Mouse (Mus musculus): Measurements from ENCODE around the gene Zfp69. TPM values are rescaled to one million over a fixed set of nuclear protein-coding genes. Genes with fewer than 3 reads are reported as not detected.

Zfp69 gene
- polyA plus RNA-seq (2015; fragmentation: Nextera tagmentation; extraction: Ambion mirVana) = 9.1 and 9.8 TPM in 2 replicates

GRCm38 (mm10) chr4:120951428-120951973, at the start of gene Zfp69:
Zfp69 (minus strand) TSS chr4:120951699.
- peak; percentile 97 for ATAC-seq (ENCODE audit: low FRiP score)
- H3K4me2 ChIP-seq = peak within 1 kb of the TSS; percentile 67
- H3K27me3 ChIP-seq = no peaks in the 10 kb centered on the region
- H3K27ac ChIP-seq = peak within 1 kb of the TSS; percentile 87
- peaks cover 10% of the 10 kb centered on the region for H3K36me3 ChIP-seq
- peak within 1 kb of the TSS; percentile 79 for H3K4me3 ChIP-seq
- H3K9ac ChIP-seq = peak within 1 kb of the TSS; percentile 85
- under 1% methylated on average over 42 of the region's 60 CpGs for WGBS
- H3K9me3 ChIP-seq = no peaks in the 10 kb centered on the region
- H3K4me1 ChIP-seq (replicated peaks) = peaks cover 16% of the 10 kb centered on the region

DNA sequence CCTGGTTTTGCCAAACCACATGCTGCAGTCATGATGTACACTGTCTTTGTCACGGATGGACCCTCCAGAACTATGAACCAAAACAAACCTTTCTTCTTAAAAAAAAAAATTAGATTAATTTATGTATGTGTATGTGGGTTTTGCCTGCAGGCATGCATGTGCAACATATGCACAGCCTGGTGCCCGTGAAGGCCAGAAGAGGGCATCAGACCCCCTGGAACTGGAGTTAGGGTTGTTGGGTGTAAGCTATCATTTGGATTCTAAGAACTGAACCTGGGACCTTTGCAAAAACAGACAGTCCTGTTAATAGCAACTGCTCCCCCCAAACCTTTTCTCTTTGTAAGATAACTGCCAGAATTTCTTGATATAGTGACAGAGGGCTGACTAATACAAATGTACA, 49.5 kb upstream of the Zfp69 start:
- Histone ChIP-seq H3K4me2 (no peak overlapping the region), H3K9me3 (no peaks in the 10 kb centered on the region), H3K9ac (no peak overlapping the region), H3K36me3 (no peaks in the 10 kb centered on the region), H3K4me3 (no peak overlapping the region), H3K27ac (no peak overlapping the region), H3K4me1 (replicated peaks) (peaks cover 34% of the 10 kb centered on the region), H3K27me3 (no peaks in the 10 kb centered on the region)
- WGBS = 91% methylated on average over 2 of the region's 2 CpGs
- ATAC-seq (ENCODE audit: low FRiP score) = no peak

- 88% methylated on average over 1 of the region's 1 CpGs for WGBS
- no peak for ATAC-seq (ENCODE audit: low FRiP score)
- no peak overlapping the region for H3K9ac ChIP-seq
- 0 out of 2 replicates have a peak, but pooled peaks cover 7% of the 10 kb centered on the region for H3K4me1 ChIP-seq (replicated peaks)
- H3K4me3 ChIP-seq = no peak overlapping the region
- H3K9me3 ChIP-seq = no peaks in the 10 kb centered on the region
- H3K27ac ChIP-seq = no peak overlapping the region
- H3K36me3 ChIP-seq = no peaks in the 10 kb centered on the region
- no peak overlapping the region for H3K4me2 ChIP-seq
- H3K27me3 ChIP-seq = no peaks in the 10 kb centered on the region
These were observed 44.4 kb upstream of the Zfp69 start for GRCm38 (mm10) chr4:120995911-120996310.

- no peaks in the 10 kb centered on the region for H3K27me3 ChIP-seq
- no peak for ATAC-seq (ENCODE audit: low FRiP score)
- H3K4me3 ChIP-seq = no peak overlapping the region
- WGBS = 100% methylated on average over 1 of the region's 1 CpGs
- no peaks in the 10 kb centered on the region for H3K36me3 ChIP-seq
- H3K4me1 ChIP-seq (replicated peaks) = no peaks in the 10 kb centered on the region
- H3K4me2 ChIP-seq = no peak overlapping the region
- no peak overlapping the region for H3K27ac ChIP-seq
- no peaks in the 10 kb centered on the region for H3K9me3 ChIP-seq
- no peak overlapping the region for H3K9ac ChIP-seq
These were observed 41.5 kb upstream of the Zfp69 start for GRCm38 (mm10) chr4:120993025-120993424.

GRCm38 (mm10) chr4:120992284-120992683, 40.8 kb upstream of the Zfp69 start:
- no peak for ATAC-seq (ENCODE audit: low FRiP score)
- WGBS = 85% methylated on average over 2 of the region's 2 CpGs
- H3K4me3 ChIP-seq = no peak overlapping the region

DNA sequence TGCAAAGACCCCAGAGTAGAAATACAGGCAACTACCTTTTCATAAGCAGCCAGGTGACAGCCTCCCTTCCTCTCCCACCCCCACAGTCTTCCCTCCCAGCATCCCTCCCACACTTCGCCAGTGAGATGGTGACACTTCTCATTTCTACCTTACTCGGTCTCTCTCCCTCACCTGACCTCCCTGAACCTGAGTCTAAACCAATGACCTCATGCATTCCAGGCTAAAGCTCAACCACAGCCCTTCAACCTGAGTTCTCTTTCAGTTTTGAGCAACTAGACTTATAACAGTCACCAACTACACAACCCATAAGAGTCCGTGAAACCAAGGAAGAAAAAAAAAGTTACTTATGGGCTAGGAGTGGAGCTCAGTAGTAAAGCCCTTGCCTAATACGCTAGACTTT, 35.8 kb upstream of the Zfp69 start:
- Histone ChIP-seq H3K4me2 (no peak overlapping the region), H3K4me1 (replicated peaks) (no peaks in the 10 kb centered on the region), H3K36me3 (peaks cover 18% of the 10 kb centered on the region), H3K4me3 (no peak overlapping the region), H3K27me3 (no peaks in the 10 kb centered on the region), H3K9me3 (no peaks in the 10 kb centered on the region), H3K9ac (no peak overlapping the region), H3K27ac (no peak overlapping the region)
- no peak for ATAC-seq (ENCODE audit: low FRiP score)
- WGBS = 88% methylated on average over 4 of the region's 4 CpGs

More at GRCm38 (mm10) chr4:120992284-120992683, 40.8 kb upstream of the Zfp69 start:
- no peak overlapping the region for H3K4me2 ChIP-seq
- no peak overlapping the region for H3K9ac ChIP-seq
- H3K27ac ChIP-seq = no peak overlapping the region
- H3K4me1 ChIP-seq (replicated peaks) = no peaks in the 10 kb centered on the region
- H3K9me3 ChIP-seq = no peaks in the 10 kb centered on the region
- H3K36me3 ChIP-seq = no peaks in the 10 kb centered on the region
- no peaks in the 10 kb centered on the region for H3K27me3 ChIP-seq

- Histone ChIP-seq H3K4me1 (replicated peaks) (no peaks in the 10 kb centered on the region), H3K27ac (no peak overlapping the region), H3K27me3 (no peaks in the 10 kb centered on the region), H3K9ac (no peak overlapping the region), H3K4me3 (no peak overlapping the region), H3K9me3 (no peaks in the 10 kb centered on the region), H3K36me3 (peaks cover 21% of the 10 kb centered on the region), H3K4me2 (no peak overlapping the region)
- 29% methylated on average over 6 of the region's 6 CpGs for WGBS
- ATAC-seq (ENCODE audit: low FRiP score) = 0 out of 2 replicates have a peak, but pooled peaks have one; percentile 49
These were observed 34.9 kb upstream of the Zfp69 start for GRCm38 (mm10) chr4:120986446-120986845.

GRCm38 (mm10) chr4:120978221-120978620, 26.7 kb upstream of the Zfp69 start:
- Histone ChIP-seq H3K9me3 (no peaks in the 10 kb centered on the region), H3K27me3 (no peaks in the 10 kb centered on the region), H3K27ac (no peak overlapping the region), H3K9ac (no peak overlapping the region), H3K4me2 (no peak overlapping the region), H3K36me3 (peaks cover 48% of the 10 kb centered on the region), H3K4me3 (no peak overlapping the region), H3K4me1 (replicated peaks) (no peaks in the 10 kb centered on the region)
- 93% methylated on average over 3 of the region's 3 CpGs for WGBS
- ATAC-seq (ENCODE audit: low FRiP score) = no peak

GRCm38 (mm10) chr4:120975428-120975734, 23.9 kb upstream of the Zfp69 start:
- Histone ChIP-seq H3K36me3 (peaks cover 54% of the 10 kb centered on the region), H3K9ac (no peak overlapping the region), H3K9me3 (no peaks in the 10 kb centered on the region), H3K4me3 (no peak overlapping the region), H3K4me1 (replicated peaks) (no peaks in the 10 kb centered on the region), H3K4me2 (no peak overlapping the region), H3K27me3 (no peaks in the 10 kb centered on the region), H3K27ac (no peak overlapping the region)
- 89% methylated on average over 4 of the region's 4 CpGs for WGBS
- ATAC-seq (ENCODE audit: low FRiP score) = no peak

DNA sequence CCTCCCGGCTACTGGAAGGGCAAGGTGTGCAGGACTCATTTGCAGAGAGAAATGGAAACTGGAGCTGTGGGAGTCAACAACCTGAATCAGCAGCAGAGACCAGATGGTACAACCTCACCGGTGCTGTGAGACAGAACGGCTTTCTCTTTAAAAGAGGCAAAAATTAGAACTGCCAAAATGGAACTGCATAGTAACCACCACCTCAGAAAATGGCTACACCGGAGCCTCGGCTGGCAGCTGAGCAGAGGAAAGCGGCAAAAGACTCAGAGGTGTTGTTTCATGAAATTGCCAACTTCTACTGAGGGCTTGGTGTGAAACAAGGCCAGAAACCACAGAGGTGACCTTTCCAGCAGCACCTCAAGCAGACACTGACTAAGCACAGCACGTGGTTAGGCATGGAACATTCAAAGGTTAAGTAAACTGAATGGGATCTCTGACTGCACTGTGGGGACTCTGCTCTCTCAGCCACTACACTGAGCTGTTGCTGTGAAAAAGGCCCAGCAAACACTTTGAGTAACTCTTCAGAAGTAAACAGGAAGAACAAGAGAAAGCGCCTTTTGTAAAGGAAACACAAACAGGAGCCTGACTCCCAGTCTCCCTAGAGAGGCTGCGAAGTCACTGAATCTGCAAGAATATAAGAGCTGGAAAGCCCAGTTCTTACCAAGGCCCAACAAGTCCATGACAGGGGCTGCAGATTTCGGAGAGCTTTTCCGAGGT, 23.4 kb upstream of the Zfp69 start:
- peaks cover 52% of the 10 kb centered on the region for H3K36me3 ChIP-seq
- no peaks in the 10 kb centered on the region for H3K4me1 ChIP-seq (replicated peaks)
- H3K4me2 ChIP-seq = no peak overlapping the region
- WGBS = 88% methylated on average over 11 of the region's 11 CpGs
- H3K9ac ChIP-seq = no peak overlapping the region
- H3K9me3 ChIP-seq = no peaks in the 10 kb centered on the region
- no peak overlapping the region for H3K27ac ChIP-seq
- H3K4me3 ChIP-seq = no peak overlapping the region
- no peak for ATAC-seq (ENCODE audit: low FRiP score)
- no peaks in the 10 kb centered on the region for H3K27me3 ChIP-seq

GRCm38 (mm10) chr4:120971842-120972241, 20.3 kb upstream of the Zfp69 start:
- no peak overlapping the region for H3K4me2 ChIP-seq
- ATAC-seq (ENCODE audit: low FRiP score) = no peak
- WGBS = 93% methylated on average over 8 of the region's 8 CpGs
- H3K9me3 ChIP-seq = no peaks in the 10 kb centered on the region
- peaks cover 74% of the 10 kb centered on the region for H3K36me3 ChIP-seq
- H3K27ac ChIP-seq = no peak overlapping the region
- no peaks in the 10 kb centered on the region for H3K27me3 ChIP-seq
- H3K4me3 ChIP-seq = no peak overlapping the region
- H3K9ac ChIP-seq = no peak overlapping the region
- H3K4me1 ChIP-seq (replicated peaks) = no peaks in the 10 kb centered on the region

DNA sequence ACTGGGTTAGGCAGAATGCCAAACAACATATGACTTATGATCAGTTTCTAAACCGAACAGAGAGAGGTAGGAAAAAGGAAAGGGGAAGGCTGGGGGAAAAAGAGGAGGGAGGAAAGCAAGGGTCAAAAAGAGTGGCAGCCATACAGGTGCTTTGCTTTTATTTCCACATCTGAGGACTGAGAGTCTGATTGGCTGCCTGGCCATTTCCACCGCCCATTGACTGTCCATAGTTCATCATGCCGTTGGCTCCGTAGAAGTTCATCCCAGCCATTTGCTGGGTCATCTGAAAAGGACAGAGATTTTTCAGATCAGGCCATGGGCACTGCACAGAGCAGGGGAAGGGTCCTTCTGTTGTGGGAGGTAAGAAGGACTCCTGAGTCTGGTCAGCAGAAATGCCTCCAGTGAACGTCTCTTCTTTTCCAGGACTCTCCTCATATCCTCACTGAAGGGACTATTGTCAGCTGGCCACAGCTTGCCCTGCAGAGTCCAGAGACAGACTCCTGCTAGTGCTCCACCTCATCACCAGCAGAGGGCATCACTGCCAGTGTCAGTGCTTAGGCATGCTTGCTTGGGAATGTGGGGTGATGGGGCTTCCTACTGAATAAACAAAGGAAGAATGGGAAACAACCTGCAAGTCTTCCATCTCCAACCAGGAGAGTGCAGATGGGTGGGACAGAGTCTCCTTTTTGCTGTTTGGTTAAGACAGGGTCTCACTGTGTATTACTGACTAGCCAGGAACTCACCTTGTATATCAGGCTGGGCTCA, 18.1 kb upstream of the Zfp69 start:
- no peak overlapping the region for H3K27ac ChIP-seq

More for the DNA sequence above, 18.1 kb upstream of the Zfp69 start:
- no peak overlapping the region for H3K4me3 ChIP-seq
- no peaks in the 10 kb centered on the region for H3K27me3 ChIP-seq
- peaks cover 63% of the 10 kb centered on the region for H3K36me3 ChIP-seq
- WGBS = 90% methylated on average over 5 of the region's 5 CpGs
- H3K4me2 ChIP-seq = no peak overlapping the region
- ATAC-seq (ENCODE audit: low FRiP score) = no peak; the same call in 1 of the 2 replicates
- no peaks in the 10 kb centered on the region for H3K4me1 ChIP-seq (replicated peaks)
- H3K9me3 ChIP-seq = no peaks in the 10 kb centered on the region
- no peak overlapping the region for H3K9ac ChIP-seq
